ENCODE assay signal across 22 mouse cellular contexts in genomic region chr8:89507639-89508038, GRCm38 (mm10).
DNase-seq lines count a peak whose midpoint lies in the region; ATAC-seq lines count a peak whose summit lies in the region.
"Had no signal": no experiment of that assay in that cellular context is flagged by ENCODE, and none has a peak within 500 bp of the region (broad histone marks: within the 10 kb centered on the region; RNA-seq: fewer than 3 reads in every experiment).

No protein-coding gene starts in this region.

- H3K9ac ChIP-seq in heart, embryonic 14.5 days (ENCODE audit: low read length), result no peak overlapping the region
- H3K9ac ChIP-seq in embryonic facial prominence, embryonic 14.5 days (ENCODE audit: low read depth, low read length), result no peak overlapping the region
- H3K9ac ChIP-seq: forebrain, embryonic 13.5 days; forebrain, postnatal 0 days; hindbrain, embryonic 12.5 days had no signal

- no peak overlapping the region for H3K27ac ChIP-seq in heart, embryonic 14.5 days (replicated peaks in 1 of 2; ENCODE audit: control insufficient read depth in 1 of 2, insufficient read depth in 1 of 2, low read depth in 2 of 2, low read length in 2 of 2)
- no peak overlapping the region for H3K27ac ChIP-seq in embryonic facial prominence, embryonic 14.5 days (replicated peaks; ENCODE audit: low read depth, low read length)
- H3K27ac ChIP-seq: forebrain, embryonic 13.5 days; gastrocnemius, adult 2 months; heart, embryonic 10.5 days; hindbrain, embryonic 12.5 days had no signal

- 30% methylated on average over 6 of the region's 6 CpGs for WGBS in heart, embryonic 14.5 days
- WGBS in embryonic facial prominence, embryonic 14.5 days, result 38% methylated on average over 6 of the region's 6 CpGs

- no peaks in the 10 kb centered on the region for H3K27me3 ChIP-seq in heart, embryonic 14.5 days (ENCODE audit: control insufficient read depth, insufficient read depth, low read length)
- no peaks in the 10 kb centered on the region for H3K27me3 ChIP-seq in embryonic facial prominence, embryonic 14.5 days (replicated peaks; ENCODE audit: control insufficient read depth, insufficient read depth, low read length)
- H3K27me3 ChIP-seq: hindbrain, embryonic 12.5 days had no signal

- peak overlapping the region; percentile 9; the same call in 1 of the 2 replicates for H3K4me2 ChIP-seq in heart, embryonic 14.5 days (ENCODE audit: low read length)
- no peak overlapping the region for H3K4me2 ChIP-seq in embryonic facial prominence, embryonic 14.5 days (ENCODE audit: low read depth, low read length)
- H3K4me2 ChIP-seq: forebrain, embryonic 13.5 days; hindbrain, embryonic 12.5 days had no signal

- H3K4me3 ChIP-seq in heart, embryonic 14.5 days (ENCODE audit: control insufficient read depth in 1 of 2, insufficient read depth in 1 of 2, low read depth in 1 of 2, low read length in 2 of 2), result no peak overlapping the region
- H3K4me3 ChIP-seq in embryonic facial prominence, embryonic 14.5 days (ENCODE audit: low read depth, low read length), result no peak overlapping the region
- H3K4me3 ChIP-seq: forebrain, embryonic 13.5 days; gastrocnemius, adult 2 months; heart, embryonic 10.5 days; hindbrain, embryonic 12.5 days had no signal

- DNase-seq in heart, adult 18-20 months, result no peak
- peak; percentile 64 for DNase-seq in embryonic facial prominence, embryonic 14.5 days (ENCODE audit: low spot score)
- DNase-seq in fibroblast of lung, adult 2 months (ENCODE audit: low read depth), result peak; percentile 3
- peak; percentile 7 for DNase-seq in testis, postnatal 14 days (ENCODE audit: low spot score)
- no peak for DNase-seq in left cerebral cortex, postnatal 36 days (ENCODE audit: low spot score in 2 of 2)
- no peak for DNase-seq in adrenal gland, postnatal 14 days
- DNase-seq: adrenal gland, postnatal 10 days; cerebellum, adult 11-12 months; cerebellum, adult 9-10 months; cerebellum, postnatal 25 days; forebrain, postnatal 0 days; gastrocnemius, adult 2 months; gastrocnemius, postnatal 25 days; heart, postnatal 4 days had no signal

- 0 out of 4 replicates have a peak, but pooled peaks cover 0 to 2% of the 10 kb centered on the region in 2 experiments for H3K4me1 ChIP-seq in heart, embryonic 14.5 days (ENCODE audit: control insufficient read depth in 2 of 2, insufficient read depth in 2 of 2, low read length in 2 of 2)
- no peaks in the 10 kb centered on the region for H3K4me1 ChIP-seq in embryonic facial prominence, embryonic 14.5 days (ENCODE audit: control insufficient read depth, insufficient read depth, low read length)
- H3K4me1 ChIP-seq: forebrain, embryonic 13.5 days; hindbrain, embryonic 12.5 days had no signal

- H3K9me3 ChIP-seq in heart, embryonic 14.5 days (ENCODE audit: control insufficient read depth, low read length), result no peaks in the 10 kb centered on the region
- H3K9me3 ChIP-seq in embryonic facial prominence, embryonic 14.5 days (ENCODE audit: control insufficient read depth, low read length), result no peaks in the 10 kb centered on the region
- H3K9me3 ChIP-seq: forebrain, embryonic 13.5 days; heart, embryonic 10.5 days; hindbrain, embryonic 12.5 days had no signal

- ATAC-seq in heart, embryonic 14.5 days (ENCODE audit: insufficient number of reproducible peaks, insufficient read depth, low FRiP score, low read depth), result no peak
- ATAC-seq in embryonic facial prominence, embryonic 14.5 days (ENCODE audit: low read depth), result 0 out of 2 replicates have a peak, but pooled peaks have one; percentile 50
- ATAC-seq: forebrain, embryonic 13.5 days; forebrain, postnatal 0 days; hindbrain, embryonic 16.5 days; inflammation-experienced regulatory T-cells, adult 6 months; intestine, postnatal 0 days had no signal

- intact Hi-C loops in left cerebral cortex, postnatal 36 days (cut with DNase I), result no loop called here

- no peaks in the 10 kb centered on the region for H3K36me3 ChIP-seq in heart, embryonic 14.5 days (ENCODE audit: control insufficient read depth, insufficient read depth, low read length)
- no peaks in the 10 kb centered on the region for H3K36me3 ChIP-seq in embryonic facial prominence, embryonic 14.5 days (ENCODE audit: control insufficient read depth, insufficient read depth, low read length)
- H3K36me3 ChIP-seq: G1E; heart, embryonic 10.5 days; hindbrain, embryonic 12.5 days had no signal

Comparison
In these comparisons a context has a peak if more than half of its experiments do, and no peak if none do; other contexts are left out.
1. DNase-seq: peak in embryonic facial prominence, embryonic 14.5 days (single experiment), fibroblast of lung, adult 2 months (single experiment) and testis, postnatal 14 days (single experiment); none in heart, adult 18-20 months (0 of 2), left cerebral cortex, postnatal 36 days (0 of 2) and adrenal gland, postnatal 14 days (single experiment).